Mouse (Mus musculus): Measurements from ENCODE around the gene Tomm20l.

DNA sequence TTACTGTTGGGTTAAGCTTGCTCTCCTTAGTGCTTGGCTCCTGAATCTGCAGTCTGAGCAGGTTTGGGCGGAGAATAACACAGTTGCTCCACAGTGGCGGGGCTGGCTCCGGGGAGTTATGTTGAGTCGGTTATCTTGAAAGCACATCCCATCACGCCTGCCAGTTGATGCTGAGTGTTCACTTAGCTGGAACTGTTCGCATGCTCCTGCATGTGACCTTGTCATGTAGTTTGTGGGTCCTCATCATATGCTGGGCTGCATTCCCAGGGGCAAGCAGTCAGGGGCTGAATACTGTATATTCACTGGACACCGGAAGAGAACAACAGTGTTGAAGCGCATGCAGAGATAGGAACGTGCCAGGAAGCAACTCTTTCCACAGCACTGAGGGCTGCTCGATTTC lies 1.8 kb downstream of the Tomm20l start:
- no peak for TF ChIP-seq CTCF (IDR thresholded peaks at IDR 0.05; ENCODE audit: low read depth)
- TF ChIP-seq EP300 (IDR thresholded peaks at IDR 0.05; ENCODE audit: low read depth), result no peak; the same call in 1 of the 2 replicates

Data from liver, embryonic 14.5 days (tissue).